20 mouse cellular contexts compared by ENCODE assay signal in genomic region chr8:112196423-112196822, GRCm38 (mm10).
DNase-seq lines count a peak whose midpoint lies in the region; ATAC-seq and TF ChIP-seq lines count a peak whose summit lies in the region.
"Had no signal": no experiment of that assay in that cellular context is flagged by ENCODE, and none has a peak within 500 bp of the region (broad histone marks: within the 10 kb centered on the region; RNA-seq: fewer than 3 reads in every experiment).

No protein-coding gene starts in this region.

- H3K36me3 ChIP-seq in hindbrain, postnatal 0 days (ENCODE audit: insufficient read depth, low read length): no peaks in the 10 kb centered on the region
- H3K36me3 ChIP-seq in hindbrain, embryonic 16.5 days (ENCODE audit: control insufficient read depth, insufficient read depth, low read length): no peaks in the 10 kb centered on the region
- no peaks in the 10 kb centered on the region for H3K36me3 ChIP-seq in midbrain, postnatal 0 days (ENCODE audit: insufficient read depth, low read length)
- H3K36me3 ChIP-seq in midbrain, embryonic 15.5 days (replicated peaks): no peaks in the 10 kb centered on the region
- H3K36me3 ChIP-seq: forebrain, embryonic 15.5 days; hindbrain, embryonic 12.5 days; hindbrain, embryonic 15.5 days had no signal

- no peak overlapping the region for H3K9ac ChIP-seq in hindbrain, postnatal 0 days (replicated peaks; ENCODE audit: low read length)
- no peak overlapping the region for H3K9ac ChIP-seq in hindbrain, embryonic 16.5 days (ENCODE audit: low read depth, low read length)
- no peak overlapping the region for H3K9ac ChIP-seq in midbrain, postnatal 0 days (replicated peaks; ENCODE audit: low read length, poor library complexity, severe bottlenecking)
- H3K9ac ChIP-seq in midbrain, embryonic 15.5 days: no peak overlapping the region
- H3K9ac ChIP-seq: forebrain, embryonic 15.5 days; hindbrain, embryonic 12.5 days; hindbrain, embryonic 15.5 days had no signal

- TF ChIP-seq CTCF in hindbrain, postnatal 0 days (IDR thresholded peaks at IDR 0.05; ENCODE audit: low read depth): no peak
- TF ChIP-seq CTCF in midbrain, postnatal 0 days (IDR thresholded peaks at IDR 0.05): no peak

- peak; percentile 10 to 25 for DNase-seq in cerebellum, postnatal 10 days
- no peak for DNase-seq in cerebellum, adult 11-12 months
- peak; percentile 36 for DNase-seq in hindbrain, postnatal 0 days (ENCODE audit: low spot score)
- DNase-seq in midbrain, postnatal 0 days (ENCODE audit: low spot score): peak; percentile 51
- no peak for DNase-seq in kidney, postnatal 14 days
- DNase-seq: adrenal gland, postnatal 10 days; adrenal gland, postnatal 36 days; cerebellum, adult 11 months; cerebellum, adult 8-10 months; cerebellum, postnatal 14 days; gastrocnemius, adult 2 months; gastrocnemius, postnatal 14 days; heart, adult 11 months had no signal

- WGBS in hindbrain, postnatal 0 days: 59% methylated on average over 1 of the region's 1 CpGs
- 33% methylated on average over 1 of the region's 1 CpGs for WGBS in hindbrain, embryonic 16.5 days
- WGBS in midbrain, postnatal 0 days: 26% methylated on average over 1 of the region's 1 CpGs
- WGBS in midbrain, embryonic 15.5 days: 34% methylated on average over 1 of the region's 1 CpGs

- no peak overlapping the region for H3K4me3 ChIP-seq in hindbrain, postnatal 0 days (ENCODE audit: low read length)
- H3K4me3 ChIP-seq in hindbrain, embryonic 16.5 days (ENCODE audit: low read length): no peak overlapping the region
- no peak overlapping the region for H3K4me3 ChIP-seq in midbrain, postnatal 0 days (ENCODE audit: low read depth, low read length)
- no peak overlapping the region for H3K4me3 ChIP-seq in midbrain, embryonic 15.5 days
- H3K4me3 ChIP-seq: forebrain, embryonic 15.5 days; gastrocnemius, adult 2 months; hindbrain, embryonic 12.5 days; hindbrain, embryonic 15.5 days had no signal

- H3K9me3 ChIP-seq in hindbrain, postnatal 0 days (ENCODE audit: low read length): no peaks in the 10 kb centered on the region
- no peaks in the 10 kb centered on the region for H3K9me3 ChIP-seq in hindbrain, embryonic 16.5 days (ENCODE audit: control insufficient read depth, low read length)
- no peaks in the 10 kb centered on the region for H3K9me3 ChIP-seq in midbrain, postnatal 0 days (ENCODE audit: low read length)
- no peaks in the 10 kb centered on the region for H3K9me3 ChIP-seq in midbrain, embryonic 15.5 days
- H3K9me3 ChIP-seq: forebrain, embryonic 15.5 days; hindbrain, embryonic 12.5 days; hindbrain, embryonic 15.5 days had no signal

- H3K27me3 ChIP-seq in hindbrain, postnatal 0 days (ENCODE audit: insufficient read depth, low read length): no peaks in the 10 kb centered on the region
- H3K27me3 ChIP-seq in hindbrain, embryonic 16.5 days (replicated peaks; ENCODE audit: control insufficient read depth, insufficient read depth, low read length): no peaks in the 10 kb centered on the region
- no peaks in the 10 kb centered on the region for H3K27me3 ChIP-seq in midbrain, postnatal 0 days (ENCODE audit: insufficient read depth, low read length)
- no peaks in the 10 kb centered on the region for H3K27me3 ChIP-seq in midbrain, embryonic 15.5 days (replicated peaks)
- H3K27me3 ChIP-seq: forebrain, embryonic 15.5 days; hindbrain, embryonic 12.5 days; hindbrain, embryonic 15.5 days had no signal

- peak; percentile 40; the same call in 1 of the 2 replicates for ATAC-seq in hindbrain, postnatal 0 days
- ATAC-seq in hindbrain, embryonic 16.5 days: no peak
- ATAC-seq in midbrain, postnatal 0 days (ENCODE audit: low FRiP score): no peak
- no peak for ATAC-seq in midbrain, embryonic 15.5 days (replicated peaks)
- ATAC-seq: forebrain, embryonic 15.5 days; inflammation-experienced regulatory T-cells, adult 6 months had no signal

- H3K4me1 ChIP-seq in hindbrain, postnatal 0 days (ENCODE audit: insufficient read depth, low read length): peaks cover 4% of the 10 kb centered on the region; the same call in 1 of the 2 replicates
- H3K4me1 ChIP-seq in hindbrain, embryonic 16.5 days (ENCODE audit: control insufficient read depth, insufficient read depth, low read depth, low read length): no peaks in the 10 kb centered on the region; the same call in 1 of the 2 replicates
- H3K4me1 ChIP-seq in midbrain, postnatal 0 days (ENCODE audit: insufficient read depth, low read length): no peaks in the 10 kb centered on the region
- H3K4me1 ChIP-seq in midbrain, embryonic 15.5 days: peaks cover 6% of the 10 kb centered on the region; the same call in 1 of the 2 replicates
- H3K4me1 ChIP-seq: hindbrain, embryonic 12.5 days; hindbrain, embryonic 15.5 days had no signal

- no peak overlapping the region for H3K4me2 ChIP-seq in hindbrain, postnatal 0 days (ENCODE audit: low read depth, low read length)
- no peak overlapping the region for H3K4me2 ChIP-seq in hindbrain, embryonic 16.5 days (ENCODE audit: low read length)
- no peak overlapping the region for H3K4me2 ChIP-seq in midbrain, postnatal 0 days (ENCODE audit: low read depth, low read length, poor library complexity, severe bottlenecking)
- H3K4me2 ChIP-seq in midbrain, embryonic 15.5 days: no peak overlapping the region
- H3K4me2 ChIP-seq: forebrain, embryonic 15.5 days; heart, embryonic 11.5 days; hindbrain, embryonic 12.5 days; hindbrain, embryonic 15.5 days had no signal

- no peak overlapping the region for H3K27ac ChIP-seq in hindbrain, postnatal 0 days
- no peak overlapping the region for H3K27ac ChIP-seq in hindbrain, embryonic 16.5 days (ENCODE audit: low read depth, low read length)
- H3K27ac ChIP-seq in midbrain, postnatal 0 days (ENCODE audit: low read depth, low read length): 0 out of 2 replicates have a peak overlapping the region, but pooled peaks have one; percentile 6
- no peak overlapping the region for H3K27ac ChIP-seq in midbrain, embryonic 15.5 days
- H3K27ac ChIP-seq: forebrain, embryonic 15.5 days; gastrocnemius, adult 2 months; hindbrain, embryonic 12.5 days; hindbrain, embryonic 15.5 days had no signal

Comparison
In these comparisons a context has a peak if more than half of its experiments do, and no peak if none do; other contexts are left out.
1. DNase-seq: peak in cerebellum, postnatal 10 days (2 of 2), hindbrain, postnatal 0 days (single experiment) and midbrain, postnatal 0 days (single experiment); none in cerebellum, adult 11-12 months (single experiment) and kidney, postnatal 14 days (single experiment).